10 mouse cellular contexts compared by ENCODE assay signal in genomic region chr13:59041013-59041764, GRCm38 (mm10).
DNase-seq lines count a peak whose midpoint lies in the region; ATAC-seq and TF ChIP-seq lines count a peak whose summit lies in the region.
"Had no signal": no experiment of that assay in that cellular context is flagged by ENCODE, and none has a peak within 500 bp of the region (broad histone marks: within the 10 kb centered on the region; RNA-seq: fewer than 3 reads in every experiment).

No protein-coding gene starts in this region.

- TF ChIP-seq POLR2A in thymus, adult 2 months (IDR thresholded peaks at IDR 0.05; ENCODE audit: control insufficient read depth, extremely low read depth, insufficient read depth, low read length, poor library complexity), result no peak
- TF ChIP-seq POLR2A in lung, adult 2 months (IDR thresholded peaks at IDR 0.05; ENCODE audit: borderline replicate concordance, extremely low read depth, low read depth, low read length), result no peak

- DNase-seq in R1 (ENCODE audit: low read depth, low spot score), result peak; percentile 55
- peak; percentile 67 for DNase-seq in embryonic facial prominence, embryonic 14.5 days (ENCODE audit: low spot score)
- peak; percentile 57 to 78 for DNase-seq in layer of hippocampus, adult 2 months (ENCODE audit: low spot score in 2 of 2)
- no peak for DNase-seq in thymus, adult 2 months
- DNase-seq in lung, adult 2 months, result no peak
- no peak for DNase-seq in adrenal gland, adult 18-20 months (ENCODE audit: low spot score in 2 of 2)
- DNase-seq: gastrocnemius, postnatal 14 days had no signal

- ATAC-seq in embryonic facial prominence, embryonic 14.5 days (ENCODE audit: low read depth), result peak; percentile 86; the same call in 1 of the 2 replicates
- ATAC-seq in midbrain, embryonic 15.5 days (replicated peaks), result peak; percentile 99
- no peak for ATAC-seq in intestine, postnatal 0 days

- H3K9me3 ChIP-seq in embryonic facial prominence, embryonic 14.5 days (ENCODE audit: control insufficient read depth, low read length), result no peaks in the 10 kb centered on the region
- no peaks in the 10 kb centered on the region for H3K9me3 ChIP-seq in midbrain, embryonic 15.5 days
- H3K9me3 ChIP-seq in intestine, postnatal 0 days (ENCODE audit: control insufficient read depth), result no peaks in the 10 kb centered on the region

- no peak overlapping the region for H3K27ac ChIP-seq in embryonic facial prominence, embryonic 14.5 days (replicated peaks; ENCODE audit: low read depth, low read length)
- H3K27ac ChIP-seq in layer of hippocampus, adult 2 months, result peak overlapping the region; percentile 89
- H3K27ac ChIP-seq in midbrain, embryonic 15.5 days, result peak overlapping the region; percentile 92
- no peak overlapping the region for H3K27ac ChIP-seq in thymus, adult 2 months (ENCODE audit: control insufficient read depth, insufficient read depth, low read length)
- H3K27ac ChIP-seq in intestine, postnatal 0 days (ENCODE audit: low read depth, low read length), result no peak overlapping the region
- H3K27ac ChIP-seq: liver, embryonic 14.5 days had no signal

- no peaks in the 10 kb centered on the region for H3K36me3 ChIP-seq in embryonic facial prominence, embryonic 14.5 days (ENCODE audit: control insufficient read depth, insufficient read depth, low read length)
- H3K36me3 ChIP-seq in midbrain, embryonic 15.5 days (replicated peaks), result no peaks in the 10 kb centered on the region
- H3K36me3 ChIP-seq in thymus, adult 2 months (ENCODE audit: control insufficient read depth, insufficient read depth, low read length), result no peaks in the 10 kb centered on the region
- no peaks in the 10 kb centered on the region for H3K36me3 ChIP-seq in intestine, postnatal 0 days (ENCODE audit: control insufficient read depth, insufficient read depth)

- no peak for TF ChIP-seq CTCF in layer of hippocampus, adult 2 months (conservative IDR thresholded peaks at IDR 0.05)
- TF ChIP-seq CTCF in thymus, adult 2 months (IDR thresholded peaks at IDR 0.05; ENCODE audit: borderline replicate concordance, control insufficient read depth, extremely low read depth, insufficient read depth, low read length, poor library complexity), result no peak
- no peak for TF ChIP-seq CTCF in lung, adult 2 months (IDR thresholded peaks at IDR 0.05; ENCODE audit: insufficient read depth, low read length)
- no peak for TF ChIP-seq CTCF in intestine, postnatal 0 days (IDR thresholded peaks at IDR 0.05; ENCODE audit: low read depth)

- no peak overlapping the region for H3K4me2 ChIP-seq in embryonic facial prominence, embryonic 14.5 days (ENCODE audit: low read depth, low read length)
- H3K4me2 ChIP-seq in midbrain, embryonic 15.5 days, result peak overlapping the region; percentile 40
- H3K4me2 ChIP-seq in intestine, postnatal 0 days (replicated peaks; ENCODE audit: low read depth), result no peak overlapping the region

- peaks cover 8% of the 10 kb centered on the region; the same call in 1 of the 2 replicates for H3K4me1 ChIP-seq in embryonic facial prominence, embryonic 14.5 days (ENCODE audit: control insufficient read depth, insufficient read depth, low read length)
- H3K4me1 ChIP-seq in midbrain, embryonic 15.5 days, result peaks cover 40% of the 10 kb centered on the region
- no peaks in the 10 kb centered on the region for H3K4me1 ChIP-seq in thymus, adult 2 months (replicated peaks; ENCODE audit: control insufficient read depth, insufficient read depth, low read length)
- no peaks in the 10 kb centered on the region for H3K4me1 ChIP-seq in lung, adult 2 months (ENCODE audit: control insufficient read depth, insufficient read depth, low read length)
- H3K4me1 ChIP-seq in intestine, postnatal 0 days (replicated peaks; ENCODE audit: control insufficient read depth, insufficient read depth, low read length), result no peaks in the 10 kb centered on the region

- H3K9ac ChIP-seq in embryonic facial prominence, embryonic 14.5 days (ENCODE audit: low read depth, low read length), result no peak overlapping the region
- no peak overlapping the region for H3K9ac ChIP-seq in midbrain, embryonic 15.5 days
- H3K9ac ChIP-seq in intestine, postnatal 0 days (ENCODE audit: low read depth, low read length), result no peak overlapping the region
- H3K9ac ChIP-seq: liver, embryonic 14.5 days had no signal

- H3K4me3 ChIP-seq in embryonic facial prominence, embryonic 14.5 days (ENCODE audit: low read depth, low read length), result no peak overlapping the region
- H3K4me3 ChIP-seq in layer of hippocampus, adult 2 months, result no peak overlapping the region
- no peak overlapping the region for H3K4me3 ChIP-seq in midbrain, embryonic 15.5 days
- no peak overlapping the region for H3K4me3 ChIP-seq in thymus, adult 2 months (ENCODE audit: control insufficient read depth, insufficient read depth, low read length)
- no peak overlapping the region for H3K4me3 ChIP-seq in lung, adult 2 months (replicated peaks; ENCODE audit: extremely low read depth, low read depth, low read length)
- no peak overlapping the region for H3K4me3 ChIP-seq in intestine, postnatal 0 days (ENCODE audit: low read depth, low read length)

- 50% methylated on average over 9 of the region's 9 CpGs for WGBS in embryonic facial prominence, embryonic 14.5 days
- 12% methylated on average over 9 of the region's 9 CpGs for WGBS in midbrain, embryonic 15.5 days
- WGBS in thymus, adult 2 months, result 79% methylated on average over 9 of the region's 9 CpGs
- WGBS in lung, adult 2 months, result 66% methylated on average over 9 of the region's 9 CpGs
- 69% methylated on average over 9 of the region's 9 CpGs for WGBS in intestine, postnatal 0 days

- no peaks in the 10 kb centered on the region for H3K27me3 ChIP-seq in embryonic facial prominence, embryonic 14.5 days (replicated peaks; ENCODE audit: control insufficient read depth, insufficient read depth, low read length)
- H3K27me3 ChIP-seq in midbrain, embryonic 15.5 days (replicated peaks), result no peaks in the 10 kb centered on the region
- H3K27me3 ChIP-seq in thymus, adult 2 months (ENCODE audit: control insufficient read depth, insufficient read depth, low read length), result no peaks in the 10 kb centered on the region
- H3K27me3 ChIP-seq in intestine, postnatal 0 days (replicated peaks; ENCODE audit: control insufficient read depth, insufficient read depth, low read length), result no peaks in the 10 kb centered on the region

Comparison
In these comparisons a context has a peak if more than half of its experiments do, and no peak if none do; other contexts are left out.
1. DNase-seq: peak in R1 (single experiment), embryonic facial prominence, embryonic 14.5 days (single experiment) and layer of hippocampus, adult 2 months (2 of 2); none in thymus, adult 2 months (single experiment), lung, adult 2 months (single experiment) and adrenal gland, adult 18-20 months (0 of 2).
2. H3K27ac ChIP-seq: peak in layer of hippocampus, adult 2 months (single experiment) and midbrain, embryonic 15.5 days (single experiment); none in embryonic facial prominence, embryonic 14.5 days (single experiment), thymus, adult 2 months (single experiment) and intestine, postnatal 0 days (single experiment).